Mouse (Mus musculus): ENCODE data around the gene Rrp36.

DNA sequence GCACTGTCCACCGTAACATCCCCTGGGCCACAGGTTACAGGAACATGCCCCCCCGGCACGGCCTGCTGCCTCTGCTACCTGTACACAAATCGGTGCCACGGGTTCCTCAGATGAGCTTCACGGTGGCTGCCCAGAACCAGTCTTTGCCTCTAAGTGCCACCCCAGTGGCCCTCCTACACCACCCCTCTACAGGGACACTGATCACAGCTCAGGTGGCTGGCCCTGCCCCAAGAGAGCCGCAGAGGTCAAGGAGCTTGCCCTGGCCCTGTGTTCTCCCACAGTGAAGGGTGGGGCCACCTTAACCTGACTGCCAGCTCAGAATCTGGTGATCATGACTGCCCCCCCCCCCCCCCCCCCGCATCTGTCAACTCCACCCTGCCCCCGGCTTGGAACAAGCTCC lies 4.3 kb upstream of the Rrp36 start, which contains the start of gene Mea1:
- no peak for TF ChIP-seq CTCF (IDR thresholded peaks at IDR 0.05; ENCODE audit: borderline replicate concordance, extremely low read depth, insufficient read depth, insufficient read length)
- no peak for TF ChIP-seq POLR2A (IDR thresholded peaks at IDR 0.05; ENCODE audit: borderline replicate concordance, extremely low read depth, insufficient read depth, insufficient read length, poor library complexity, severe bottlenecking)

All from brain, embryonic 14.5 days (tissue).